In the genomic region with DNA sequence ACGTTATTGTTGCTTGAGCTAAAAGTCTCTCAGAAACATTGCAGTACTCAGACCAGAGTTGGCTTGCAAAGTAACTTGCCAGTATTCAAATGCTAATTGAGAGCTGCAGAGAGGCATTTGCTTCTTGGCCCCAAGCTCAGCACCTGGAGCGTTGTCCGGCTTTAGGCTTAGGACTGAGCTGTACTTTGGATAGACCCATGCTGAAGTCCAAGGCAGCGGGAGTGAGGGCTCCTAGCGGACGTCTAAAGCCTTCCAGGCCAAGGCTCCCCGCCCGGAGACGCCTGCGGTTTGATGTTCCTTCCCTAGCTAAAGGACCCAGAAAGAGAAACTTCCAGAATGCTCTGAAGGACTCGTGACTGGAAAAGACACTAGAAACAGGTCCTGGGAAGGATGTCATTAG, we compare ENCODE assay signal across 8 mouse cellular contexts. TPM values are rescaled to one million over a fixed set of nuclear protein-coding genes. Genes with fewer than 3 reads are reported as not detected.
DNase-seq lines count a peak whose midpoint lies in the region; ATAC-seq lines count a peak whose summit lies in the region.
"Had no signal": no experiment of that assay in that cellular context is flagged by ENCODE, and none has a peak within 500 bp of the region (broad histone marks: within the 10 kb centered on the region; RNA-seq: fewer than 3 reads in every experiment).

No protein-coding gene starts in this region.

- H3K4me2 ChIP-seq in midbrain, embryonic 11.5 days, result peak overlapping the region; percentile 42; the same call in 1 of the 2 replicates
- no peak overlapping the region for H3K4me2 ChIP-seq in midbrain, embryonic 16.5 days (ENCODE audit: low read length)
- H3K4me2 ChIP-seq in hindbrain, embryonic 11.5 days (replicated peaks; ENCODE audit: low read depth, low read length), result no peak overlapping the region

- H3K27ac ChIP-seq in midbrain, embryonic 11.5 days (ENCODE audit: low read depth, low read length), result no peak overlapping the region
- H3K27ac ChIP-seq in midbrain, embryonic 16.5 days (ENCODE audit: low read length), result no peak overlapping the region
- no peak overlapping the region for H3K27ac ChIP-seq in hindbrain, embryonic 11.5 days (ENCODE audit: low read depth, low read length)
- H3K27ac ChIP-seq in limb, embryonic 10.5 days, result no peak overlapping the region

- WGBS in midbrain, embryonic 11.5 days, result 0% methylated on average over 11 of the region's 11 CpGs
- 2% methylated on average over 11 of the region's 11 CpGs for WGBS in midbrain, embryonic 16.5 days
- 1% methylated on average over 11 of the region's 11 CpGs for WGBS in hindbrain, embryonic 11.5 days
- WGBS in limb, embryonic 10.5 days, result 2% methylated on average over 11 of the region's 11 CpGs

- DNase-seq in midbrain, embryonic 11.5 days (ENCODE audit: low spot score, missing footprints), result peak; percentile 93
- DNase-seq in hindbrain, embryonic 11.5 days (ENCODE audit: low spot score), result peak; percentile 44
- DNase-seq in limb, embryonic 10.5 days (ENCODE audit: low spot score), result peak; percentile 65
- DNase-seq in thymus, postnatal 10 days (ENCODE audit: low spot score in 2 of 2), result no peak
- DNase-seq in right cerebral cortex, adult 2 months (ENCODE audit: low spot score in 2 of 2), result no peak
- DNase-seq in cerebellum, postnatal 10 days, result no peak
- DNase-seq: left cerebral cortex, postnatal 4 days had no signal

- H3K9me3 ChIP-seq in midbrain, embryonic 11.5 days (ENCODE audit: control insufficient read depth, low read length), result no peaks in the 10 kb centered on the region
- H3K9me3 ChIP-seq in midbrain, embryonic 16.5 days (replicated peaks; ENCODE audit: control insufficient read depth, low read length, poor library complexity, severe bottlenecking), result no peaks in the 10 kb centered on the region
- H3K9me3 ChIP-seq in hindbrain, embryonic 11.5 days (ENCODE audit: control insufficient read depth, low read length), result no peaks in the 10 kb centered on the region
- H3K9me3 ChIP-seq in limb, embryonic 10.5 days (replicated peaks), result no peaks in the 10 kb centered on the region

- H3K27me3 ChIP-seq in midbrain, embryonic 11.5 days (ENCODE audit: control insufficient read depth, insufficient read depth, low read length), result peaks cover 53% of the 10 kb centered on the region
- H3K27me3 ChIP-seq in midbrain, embryonic 16.5 days (ENCODE audit: control insufficient read depth, insufficient read depth, low read depth, low read length), result peaks cover 44% of the 10 kb centered on the region
- H3K27me3 ChIP-seq in hindbrain, embryonic 11.5 days (ENCODE audit: control insufficient read depth, insufficient read depth, low read length), result peaks cover 54% of the 10 kb centered on the region
- peaks cover 68% of the 10 kb centered on the region for H3K27me3 ChIP-seq in limb, embryonic 10.5 days (ENCODE audit: low read depth, poor library complexity, severe bottlenecking)

- H3K4me1 ChIP-seq in midbrain, embryonic 11.5 days (ENCODE audit: control insufficient read depth, insufficient read depth, low read length), result peaks cover 11% of the 10 kb centered on the region
- H3K4me1 ChIP-seq in midbrain, embryonic 16.5 days (ENCODE audit: control insufficient read depth, insufficient read depth, low read length), result peaks cover 16% of the 10 kb centered on the region
- H3K4me1 ChIP-seq in hindbrain, embryonic 11.5 days (replicated peaks; ENCODE audit: control insufficient read depth, insufficient read depth, low read length), result peaks cover 10% of the 10 kb centered on the region
- H3K4me1 ChIP-seq in limb, embryonic 10.5 days, result peaks cover 33% of the 10 kb centered on the region

- no peak for ATAC-seq in midbrain, embryonic 11.5 days (ENCODE audit: low FRiP score)
- no peak for ATAC-seq in midbrain, embryonic 16.5 days
- no peak for ATAC-seq in hindbrain, embryonic 11.5 days (ENCODE audit: low FRiP score)

- H3K4me3 ChIP-seq in midbrain, embryonic 11.5 days (ENCODE audit: low read depth, low read length), result peak overlapping the region; percentile 22; the same call in 1 of the 2 replicates
- H3K4me3 ChIP-seq in midbrain, embryonic 16.5 days (ENCODE audit: low read depth, low read length), result no peak overlapping the region
- H3K4me3 ChIP-seq in hindbrain, embryonic 11.5 days (ENCODE audit: low read depth, low read length), result no peak overlapping the region
- H3K4me3 ChIP-seq in limb, embryonic 10.5 days, result no peak overlapping the region

- no peaks in the 10 kb centered on the region for H3K36me3 ChIP-seq in midbrain, embryonic 11.5 days (ENCODE audit: control insufficient read depth, insufficient read depth, low read length)
- H3K36me3 ChIP-seq in midbrain, embryonic 16.5 days (ENCODE audit: control insufficient read depth, insufficient read depth, low read length), result no peaks in the 10 kb centered on the region
- H3K36me3 ChIP-seq in hindbrain, embryonic 11.5 days (ENCODE audit: control insufficient read depth, insufficient read depth, low read length), result no peaks in the 10 kb centered on the region
- H3K36me3 ChIP-seq in limb, embryonic 10.5 days, result peaks cover under 1% of the 10 kb centered on the region

- no peak overlapping the region for H3K9ac ChIP-seq in midbrain, embryonic 11.5 days (ENCODE audit: low read length)
- no peak overlapping the region for H3K9ac ChIP-seq in midbrain, embryonic 16.5 days (ENCODE audit: low read depth, low read length)
- H3K9ac ChIP-seq in hindbrain, embryonic 11.5 days (ENCODE audit: low read depth, low read length), result no peak overlapping the region

RNA-seq across cellular contexts. Expression of a gene that starts 1.4 kb away (rescaled TPM):
- 0.07 and 0.34 TPM in 2 replicates for polyA plus RNA-seq in midbrain, embryonic 11.5 days (2014; fragmentation: Nextera tagmentation; extraction: Ambion mirVana)
- 0.46 and 0.62 TPM in 2 replicates for polyA plus RNA-seq in midbrain, embryonic 16.5 days (2015; fragmentation: Nextera tagmentation; extraction: Ambion mirVana)
- 0.42 and 0.54 TPM in 2 replicates for polyA plus RNA-seq in hindbrain, embryonic 11.5 days (2014; fragmentation: Nextera tagmentation; extraction: Ambion mirVana)
- polyA plus RNA-seq in limb, embryonic 10.5 days (2016; fragmentation: Nextera tagmentation; extraction: Ambion mirVana), result 0.11 TPM in 1 of 2 replicates, not detected in the other

RNA-seq across cellular contexts. Expression of a gene that starts 8.1 kb away (rescaled TPM):
- polyA plus RNA-seq in midbrain, embryonic 11.5 days (2014; fragmentation: Nextera tagmentation; extraction: Ambion mirVana), result 72.8 and 78.6 TPM in 2 replicates
- polyA plus RNA-seq in midbrain, embryonic 16.5 days (2015; fragmentation: Nextera tagmentation; extraction: Ambion mirVana), result 58.2 and 59.2 TPM in 2 replicates
- 72.4 and 74.0 TPM in 2 replicates for polyA plus RNA-seq in hindbrain, embryonic 11.5 days (2014; fragmentation: Nextera tagmentation; extraction: Ambion mirVana)
- polyA plus RNA-seq in limb, embryonic 10.5 days (2016; fragmentation: Nextera tagmentation; extraction: Ambion mirVana), result 121 and 123 TPM in 2 replicates

RNA-seq across cellular contexts. Expression of a gene that starts 24.9 kb away (rescaled TPM):
- 59.9 and 61.3 TPM in 2 replicates for polyA plus RNA-seq in midbrain, embryonic 11.5 days (2014; fragmentation: Nextera tagmentation; extraction: Ambion mirVana)
- polyA plus RNA-seq in midbrain, embryonic 16.5 days (2015; fragmentation: Nextera tagmentation; extraction: Ambion mirVana), result 122 and 127 TPM in 2 replicates
- 66.2 and 68.3 TPM in 2 replicates for polyA plus RNA-seq in hindbrain, embryonic 11.5 days (2014; fragmentation: Nextera tagmentation; extraction: Ambion mirVana)
- 55.1 and 64.8 TPM in 2 replicates for polyA plus RNA-seq in limb, embryonic 10.5 days (2016; fragmentation: Nextera tagmentation; extraction: Ambion mirVana)

RNA-seq across cellular contexts. Expression of a gene that starts 44.2 kb away (rescaled TPM):
- polyA plus RNA-seq in midbrain, embryonic 11.5 days (2014; fragmentation: Nextera tagmentation; extraction: Ambion mirVana), result 0.26 TPM in 2 replicates
- polyA plus RNA-seq in midbrain, embryonic 16.5 days (2015; fragmentation: Nextera tagmentation; extraction: Ambion mirVana), result 0.88 and 1.3 TPM in 2 replicates
- 0.49 and 0.52 TPM in 2 replicates for polyA plus RNA-seq in hindbrain, embryonic 11.5 days (2014; fragmentation: Nextera tagmentation; extraction: Ambion mirVana)
- 1.4 and 1.7 TPM in 2 replicates for polyA plus RNA-seq in limb, embryonic 10.5 days (2016; fragmentation: Nextera tagmentation; extraction: Ambion mirVana)

RNA-seq across cellular contexts. Expression of a gene that starts 53.1 kb away (rescaled TPM):
- polyA plus RNA-seq in midbrain, embryonic 11.5 days (2014; fragmentation: Nextera tagmentation; extraction: Ambion mirVana), result 3.5 and 3.8 TPM in 2 replicates
- 12.1 and 13.6 TPM in 2 replicates for polyA plus RNA-seq in midbrain, embryonic 16.5 days (2015; fragmentation: Nextera tagmentation; extraction: Ambion mirVana)
- polyA plus RNA-seq in hindbrain, embryonic 11.5 days (2014; fragmentation: Nextera tagmentation; extraction: Ambion mirVana), result 10.0 and 10.1 TPM in 2 replicates
- 0.68 and 1.5 TPM in 2 replicates for polyA plus RNA-seq in limb, embryonic 10.5 days (2016; fragmentation: Nextera tagmentation; extraction: Ambion mirVana)

Comparison
In these comparisons a context has a peak if more than half of its experiments do, and no peak if none do; other contexts are left out.
1. DNase-seq: peak in midbrain, embryonic 11.5 days (single experiment), hindbrain, embryonic 11.5 days (single experiment) and limb, embryonic 10.5 days (single experiment); none in thymus, postnatal 10 days (0 of 2), right cerebral cortex, adult 2 months (0 of 2) and cerebellum, postnatal 10 days (0 of 2).